Mouse (Mus musculus) liver, embryonic 14.5 days (tissue): Measurements from ENCODE around the gene Tmem260.

Experiments
- CTCF ChIP-seq: IDR thresholded peaks from 2 replicates; pipeline ENCODE4 v1.5.1; 2016; ENCODE audit warnings: antibody characterized with exemption, low read depth, control low read depth
- EP300 ChIP-seq: IDR thresholded peaks from 2 replicates; pipeline ENCODE4 v1.6.1; 2016; ENCODE audit warnings: antibody characterized with exemption, low read depth

GRCm38 (mm10) chr14:48421996-48422395, 23.9 kb upstream of the Tmem260 start:
- no peak for TF ChIP-seq CTCF
- TF ChIP-seq EP300: no peak
